Mouse (Mus musculus): ENCODE results near the gene Mtrf1l. TPM values are rescaled to one million over a fixed set of nuclear protein-coding genes. Genes with fewer than 3 reads are reported as not detected.

Gene Mtrf1l
- polyA plus RNA-seq, 1 experiment from 2014 or later, result 6.7 TPM

GRCm38 (mm10) chr10:5859729-5860128, 36.0 kb upstream of the Mtrf1l start:
- no peak for ATAC-seq
- Histone ChIP-seq H3K4me1 (ENCODE audit: insufficient read depth) (no peaks in the 10 kb centered on the region), H3K9ac (replicated peaks) (no peak overlapping the region), H3K36me3 (replicated peaks; ENCODE audit: insufficient read depth, low read length) (no peaks in the 10 kb centered on the region), H3K27ac (ENCODE audit: low read depth) (no peak overlapping the region), H3K4me3 (ENCODE audit: low read depth, low read length) (no peak overlapping the region), H3K9me3 (ENCODE audit: low read length) (peaks cover 2% of the 10 kb centered on the region; the same call in 1 of the 2 replicates), H3K27me3 (ENCODE audit: insufficient read depth, low read length) (no peaks in the 10 kb centered on the region), H3K4me2 (ENCODE audit: low read depth, low read length) (no peak overlapping the region)
- 66% methylated on average over 4 of the region's 4 CpGs for WGBS (ENCODE audit: insufficient replicate concordance)
- DNase-seq, result peak; percentile 34
- TF ChIP-seq CTCF (IDR thresholded peaks at IDR 0.05; ENCODE audit: low read depth) (peak; percentile 69), EP300 (IDR thresholded peaks at IDR 0.05; ENCODE audit: low read depth) (no peak)

GRCm38 (mm10) chr10:5857996-5858549, 34.4 kb upstream of the Mtrf1l start:
- H3K4me3 ChIP-seq (ENCODE audit: low read depth, low read length), result no peak overlapping the region
- peaks cover 2% of the 10 kb centered on the region; the same call in 1 of the 2 replicates for H3K9me3 ChIP-seq (ENCODE audit: low read length)
- no peak overlapping the region for H3K27ac ChIP-seq (ENCODE audit: low read depth)
- no peak for TF ChIP-seq CTCF (IDR thresholded peaks at IDR 0.05; ENCODE audit: low read depth)
- no peak for TF ChIP-seq EP300 (IDR thresholded peaks at IDR 0.05; ENCODE audit: low read depth)
- no peak overlapping the region for H3K9ac ChIP-seq (replicated peaks)
- 44% methylated on average over 10 of the region's 10 CpGs for whole genome bisulfite sequencing (ENCODE audit: insufficient replicate concordance)
- no peaks in the 10 kb centered on the region for H3K4me1 ChIP-seq (ENCODE audit: insufficient read depth)
- H3K36me3 ChIP-seq (replicated peaks; ENCODE audit: insufficient read depth, low read length), result no peaks in the 10 kb centered on the region
- ATAC-seq, result no peak
- H3K4me2 ChIP-seq (ENCODE audit: low read depth, low read length), result peak overlapping the region; percentile 2; the same call in 1 of the 2 replicates
- H3K27me3 ChIP-seq (ENCODE audit: insufficient read depth, low read length), result no peaks in the 10 kb centered on the region
- DNase-seq, result no peak

- H3K27ac ChIP-seq (ENCODE audit: low read depth), result no peak overlapping the region
- no peak for TF ChIP-seq EP300 (IDR thresholded peaks at IDR 0.05; ENCODE audit: low read depth)
- TF ChIP-seq CTCF (IDR thresholded peaks at IDR 0.05; ENCODE audit: low read depth), result no peak
- DNase-seq (no peak), ATAC-seq (no peak)
- no peak overlapping the region for H3K9ac ChIP-seq (replicated peaks)
- no peaks in the 10 kb centered on the region for H3K4me1 ChIP-seq (ENCODE audit: insufficient read depth)
- H3K27me3 ChIP-seq (ENCODE audit: insufficient read depth, low read length), result no peaks in the 10 kb centered on the region
- H3K4me2 ChIP-seq (ENCODE audit: low read depth, low read length), result no peak overlapping the region
- 75% methylated on average over 8 of the region's 8 CpGs for WGBS (ENCODE audit: insufficient replicate concordance)
- H3K4me3 ChIP-seq (ENCODE audit: low read depth, low read length), result no peak overlapping the region
- no peaks in the 10 kb centered on the region for H3K9me3 ChIP-seq (ENCODE audit: low read length)
- no peaks in the 10 kb centered on the region for H3K36me3 ChIP-seq (replicated peaks; ENCODE audit: insufficient read depth, low read length)
These were observed 29.7 kb upstream of the Mtrf1l start for GRCm38 (mm10) chr10:5853290-5853868.

- H3K4me3 ChIP-seq (ENCODE audit: low read depth, low read length), result no peak overlapping the region
- no peaks in the 10 kb centered on the region for H3K36me3 ChIP-seq (replicated peaks; ENCODE audit: insufficient read depth, low read length)
- WGBS (ENCODE audit: insufficient replicate concordance), result 37% methylated on average over 2 of the region's 2 CpGs
- H3K4me2 ChIP-seq (ENCODE audit: low read depth, low read length), result no peak overlapping the region
- H3K27me3 ChIP-seq (ENCODE audit: insufficient read depth, low read length), result no peaks in the 10 kb centered on the region
- no peak for TF ChIP-seq EP300 (IDR thresholded peaks at IDR 0.05; ENCODE audit: low read depth)
- TF ChIP-seq CTCF (IDR thresholded peaks at IDR 0.05; ENCODE audit: low read depth), result peak; percentile 49
- no peak overlapping the region for H3K27ac ChIP-seq (ENCODE audit: low read depth)
- H3K4me1 ChIP-seq (ENCODE audit: insufficient read depth), result no peaks in the 10 kb centered on the region
- no peaks in the 10 kb centered on the region for H3K9me3 ChIP-seq (ENCODE audit: low read length)
- no peak for ATAC-seq
- no peak for DNase-seq
- H3K9ac ChIP-seq (replicated peaks), result no peak overlapping the region
These were observed 23.2 kb upstream of the Mtrf1l start for GRCm38 (mm10) chr10:5846939-5847338.

DNA sequence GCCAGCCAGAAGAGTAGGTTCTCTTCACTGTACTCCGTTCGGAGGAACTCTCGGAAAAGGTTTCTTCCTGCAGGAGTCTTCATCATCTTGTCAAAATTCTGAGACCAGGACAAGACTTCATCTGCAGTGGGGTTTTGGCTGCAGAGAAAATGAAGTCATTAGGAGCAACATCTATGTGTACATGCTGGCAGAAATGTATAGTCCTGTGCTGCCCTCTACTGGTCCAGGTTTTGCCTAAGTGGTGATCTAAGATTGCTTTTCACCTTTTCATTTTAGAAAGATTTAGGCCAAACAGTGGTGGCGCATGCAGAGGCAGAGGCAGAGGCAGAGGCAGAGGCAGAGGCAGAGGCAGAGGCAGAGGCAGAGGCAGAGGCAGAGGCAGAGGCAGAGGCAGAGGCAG, 17.7 kb upstream of the Mtrf1l start:
- ATAC-seq (no peak), DNase-seq (peak; percentile 71)
- H3K9me3 ChIP-seq (ENCODE audit: low read length), result no peaks in the 10 kb centered on the region
- no peak overlapping the region for H3K4me2 ChIP-seq (ENCODE audit: low read depth, low read length)
- TF ChIP-seq CTCF (IDR thresholded peaks at IDR 0.05; ENCODE audit: low read depth), result peak; percentile 76
- no peak for TF ChIP-seq EP300 (IDR thresholded peaks at IDR 0.05; ENCODE audit: low read depth)
- no peak overlapping the region for H3K27ac ChIP-seq (ENCODE audit: low read depth)
- WGBS (ENCODE audit: insufficient replicate concordance), result 78% methylated on average over 4 of the region's 4 CpGs
- H3K9ac ChIP-seq (replicated peaks), result no peak overlapping the region
- H3K27me3 ChIP-seq (ENCODE audit: insufficient read depth, low read length), result no peaks in the 10 kb centered on the region
- no peaks in the 10 kb centered on the region for H3K36me3 ChIP-seq (replicated peaks; ENCODE audit: insufficient read depth, low read length)
- no peak overlapping the region for H3K4me3 ChIP-seq (ENCODE audit: low read depth, low read length)
- no peaks in the 10 kb centered on the region for H3K4me1 ChIP-seq (ENCODE audit: insufficient read depth)

- Histone ChIP-seq H3K9me3 (ENCODE audit: low read length) (no peaks in the 10 kb centered on the region), H3K4me3 (ENCODE audit: low read depth, low read length) (no peak overlapping the region), H3K36me3 (replicated peaks; ENCODE audit: insufficient read depth, low read length) (0 out of 2 replicates have a peak, but pooled peaks cover 3% of the 10 kb centered on the region), H3K9ac (replicated peaks) (no peak overlapping the region), H3K27me3 (ENCODE audit: insufficient read depth, low read length) (no peaks in the 10 kb centered on the region), H3K4me2 (ENCODE audit: low read depth, low read length) (no peak overlapping the region), H3K27ac (ENCODE audit: low read depth) (no peak overlapping the region), H3K4me1 (ENCODE audit: insufficient read depth) (peaks cover 16% of the 10 kb centered on the region)
- DNase-seq, result no peak
- TF ChIP-seq CTCF (IDR thresholded peaks at IDR 0.05; ENCODE audit: low read depth) (no peak), EP300 (IDR thresholded peaks at IDR 0.05; ENCODE audit: low read depth) (no peak)
- ATAC-seq, result no peak
- 49% methylated on average over 6 of the region's 6 CpGs for WGBS (ENCODE audit: insufficient replicate concordance)
These were observed 2.8 kb upstream of the Mtrf1l start for GRCm38 (mm10) chr10:5826336-5827025.

Data from liver, postnatal 0 days (tissue).